Mouse (Mus musculus): ENCODE results near the gene Tgfbi.

Tgfbi gene

GRCm38 (mm10) chr13:56609103-56609856, at the start of gene Tgfbi:
Gene Tgfbi, plus strand, starts transcription at chr13:56609523.
- peak; percentile 77 for DNase-seq (ENCODE audit: low spot score)

- DNase-seq (ENCODE audit: low spot score): no peak
Measured at GRCm38 (mm10) chr13:56559841-56560370, 49.4 kb upstream of the Tgfbi start.

- no peak for DNase-seq (ENCODE audit: low spot score)
Measured at GRCm38 (mm10) chr13:56561129-56561528, 48.2 kb upstream of the Tgfbi start.

GRCm38 (mm10) chr13:56563075-56563474, 46.2 kb upstream of the Tgfbi start:
- peak; percentile 58 for DNase-seq (ENCODE audit: low spot score)

DNA sequence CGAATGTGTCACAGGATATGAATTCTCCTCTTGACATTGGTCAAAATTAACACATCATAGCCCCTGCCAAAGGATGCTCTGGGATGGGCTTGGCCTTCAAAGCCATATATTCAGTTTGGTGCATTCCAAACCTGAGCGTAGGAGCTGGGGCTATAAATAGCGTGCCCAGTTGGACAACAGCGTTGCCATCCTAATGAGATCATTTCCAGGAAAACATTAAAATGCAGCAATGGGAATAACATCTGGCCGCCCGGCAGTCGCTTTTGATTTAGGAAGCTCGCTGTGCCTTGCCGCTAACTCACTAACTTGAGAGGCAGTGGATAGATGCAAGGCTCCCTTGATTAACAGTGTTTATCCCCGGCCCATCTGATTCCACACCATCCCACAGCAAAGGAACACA, 43.0 kb upstream of the Tgfbi start:
- DNase-seq (ENCODE audit: low spot score): no peak

GRCm38 (mm10) chr13:56571645-56572044, 37.7 kb upstream of the Tgfbi start:
- DNase-seq (ENCODE audit: low spot score): no peak

- DNase-seq (ENCODE audit: low spot score): no peak
Measured at GRCm38 (mm10) chr13:56575074-56575473, 34.2 kb upstream of the Tgfbi start.

GRCm38 (mm10) chr13:56575701-56576321, 33.5 kb upstream of the Tgfbi start:
- DNase-seq (ENCODE audit: low spot score): peak; percentile 86

GRCm38 (mm10) chr13:56578097-56578496, 31.2 kb upstream of the Tgfbi start:
- peak; percentile 57 for DNase-seq (ENCODE audit: low spot score)

DNA sequence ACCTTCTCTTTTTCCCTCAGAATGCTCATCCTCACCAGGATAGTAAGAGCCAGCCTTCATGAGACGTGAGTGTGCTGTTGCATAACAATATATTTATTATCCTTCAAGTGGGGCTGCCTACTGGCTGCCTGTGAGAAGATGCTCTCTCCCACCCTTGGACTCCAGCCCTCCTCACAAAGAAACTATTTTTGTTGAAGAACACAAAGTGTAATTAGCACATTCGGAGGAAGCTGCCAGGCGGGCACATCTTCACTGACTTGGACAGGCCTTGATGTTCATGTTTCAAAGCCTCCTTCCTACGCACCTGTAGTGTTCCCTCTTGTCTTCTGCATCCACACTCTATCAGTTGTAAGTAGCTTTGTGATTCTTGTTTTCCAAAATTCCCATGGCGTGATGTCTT, 28.9 kb upstream of the Tgfbi start:
- DNase-seq (ENCODE audit: low spot score): no peak

DNA sequence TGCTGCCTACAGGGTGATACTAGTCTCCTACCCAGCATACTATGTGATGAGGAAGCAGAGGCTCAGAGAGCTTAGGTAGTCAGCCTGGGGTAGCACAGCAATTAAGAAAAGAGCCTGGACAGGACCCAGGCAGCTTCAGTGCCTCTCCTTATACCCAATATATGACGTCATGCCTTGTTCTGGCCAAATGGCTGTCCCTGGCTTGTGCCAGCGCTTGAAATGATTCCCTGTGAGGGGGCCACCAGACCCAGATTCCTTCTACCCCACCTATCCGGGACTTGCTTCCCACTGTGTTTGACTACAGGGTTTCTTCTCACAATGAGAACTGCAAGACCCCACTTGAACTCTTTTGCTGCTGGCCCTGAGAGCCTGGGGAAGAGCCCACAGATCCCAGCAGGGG, 27.8 kb upstream of the Tgfbi start:
- DNase-seq (ENCODE audit: low spot score): no peak

GRCm38 (mm10) chr13:56581961-56582434, 27.3 kb upstream of the Tgfbi start:
- peak; percentile 95 for DNase-seq (ENCODE audit: low spot score)

- DNase-seq (ENCODE audit: low spot score): peak; percentile 71
Measured at GRCm38 (mm10) chr13:56582720-56583119, 26.6 kb upstream of the Tgfbi start.

- DNase-seq (ENCODE audit: low spot score): no peak
Measured at GRCm38 (mm10) chr13:56586046-56586445, 23.3 kb upstream of the Tgfbi start.

DNA sequence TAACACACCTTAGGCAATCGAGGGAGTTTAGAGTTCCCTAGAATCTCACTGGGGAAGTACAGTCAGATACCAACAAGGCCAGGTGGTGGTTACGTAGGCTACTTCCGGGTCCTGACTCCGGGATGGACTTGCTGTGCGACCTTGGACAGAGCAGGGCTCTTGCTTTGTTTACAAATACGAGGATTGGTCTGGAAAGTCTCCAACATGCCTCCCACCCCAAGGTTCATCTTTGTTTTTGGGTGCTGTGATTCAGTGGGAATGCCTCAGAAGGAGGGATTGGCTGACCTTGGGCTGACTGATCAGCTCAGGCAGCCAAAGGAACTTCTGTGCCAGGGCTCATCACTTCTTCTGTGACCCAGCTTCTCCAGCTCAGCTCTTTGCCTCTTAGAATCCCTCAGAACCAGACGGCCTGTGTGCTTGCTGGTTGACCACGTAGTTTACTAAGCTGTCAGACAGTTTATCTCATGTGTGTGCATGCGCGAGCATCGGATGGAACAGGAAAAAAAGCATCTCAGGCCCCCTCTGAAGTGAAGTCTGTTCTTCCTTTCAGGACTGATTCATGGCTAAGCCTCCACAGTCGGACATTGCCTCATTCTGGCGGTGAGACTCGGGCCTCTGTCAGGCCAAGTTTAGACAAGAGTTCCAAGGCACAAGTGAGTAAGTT, 20.7 kb upstream of the Tgfbi start:
- DNase-seq (ENCODE audit: low spot score): no peak

DNA sequence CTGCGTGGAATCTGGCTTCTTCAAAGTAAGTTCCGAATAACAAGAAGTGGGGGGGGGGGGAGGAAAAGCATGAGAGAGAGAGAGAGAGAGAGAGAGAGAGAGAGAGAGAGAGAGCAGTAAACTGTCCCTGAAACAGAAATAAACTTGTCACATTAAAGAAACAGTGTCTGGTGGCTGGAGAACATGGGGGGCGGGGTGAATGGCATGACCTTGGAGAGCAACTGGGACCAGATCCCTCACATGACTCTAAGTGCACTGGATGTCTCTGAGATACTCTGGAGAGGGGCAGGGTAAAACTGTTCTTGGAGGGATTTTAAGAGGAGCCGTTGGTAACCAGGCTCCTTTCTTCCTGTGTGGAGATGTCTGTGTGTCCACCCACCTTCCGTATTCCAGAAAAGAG, 19.1 kb upstream of the Tgfbi start:
- no peak for DNase-seq (ENCODE audit: low spot score)

DNA sequence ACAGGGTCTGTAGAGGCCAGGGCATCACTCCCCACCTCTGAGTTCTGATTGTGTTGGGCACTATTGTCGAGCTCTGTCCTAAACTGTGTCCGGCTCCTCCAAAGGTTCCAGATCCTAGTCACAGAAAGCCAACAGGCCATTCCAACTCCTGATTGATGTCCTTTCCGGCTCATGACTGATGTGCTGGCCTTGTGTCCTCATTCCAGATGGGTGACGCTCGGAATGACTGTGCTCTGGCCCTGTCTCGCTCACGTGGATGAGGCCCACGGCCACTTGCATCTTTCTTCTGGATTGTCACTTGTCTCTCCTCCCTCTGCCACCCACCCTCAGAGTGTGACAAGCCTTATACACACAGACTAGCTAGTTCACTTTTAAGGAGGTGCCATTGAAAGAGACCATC, 18.1 kb upstream of the Tgfbi start:
- DNase-seq (ENCODE audit: low spot score): no peak

DNA sequence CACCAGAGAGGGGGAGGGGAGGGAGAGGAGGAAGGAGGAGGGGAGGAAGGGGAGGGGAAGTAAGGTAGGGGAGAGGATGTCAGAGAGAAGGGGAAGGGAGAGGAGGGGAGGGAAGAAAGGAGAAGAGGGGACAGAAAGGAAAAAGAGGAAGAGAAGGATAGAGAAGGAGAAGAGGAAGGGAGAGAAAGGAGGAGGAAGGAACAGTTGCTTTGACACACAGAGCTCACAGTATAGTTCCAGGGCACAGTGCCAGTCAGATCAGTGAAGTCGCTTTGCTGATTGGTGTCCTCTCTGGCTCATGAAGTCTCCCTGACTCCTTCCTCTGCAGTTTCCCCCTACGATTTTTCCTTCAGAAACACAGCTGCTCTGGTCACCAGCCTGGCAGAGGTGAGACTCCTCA, 17.4 kb upstream of the Tgfbi start:
- DNase-seq (ENCODE audit: low spot score): no peak

- no peak for DNase-seq (ENCODE audit: low spot score)
Measured at GRCm38 (mm10) chr13:56593196-56593595, 16.1 kb upstream of the Tgfbi start.

GRCm38 (mm10) chr13:56593961-56594391, 15.3 kb upstream of the Tgfbi start:
- DNase-seq (ENCODE audit: low spot score): no peak

GRCm38 (mm10) chr13:56595246-56595645, 14.1 kb upstream of the Tgfbi start:
- no peak for DNase-seq (ENCODE audit: low spot score)

GRCm38 (mm10) chr13:56597296-56597695, 12.0 kb upstream of the Tgfbi start:
- DNase-seq (ENCODE audit: low spot score): no peak
